ENCODE assay signal across 20 mouse cellular contexts in the genomic region with DNA sequence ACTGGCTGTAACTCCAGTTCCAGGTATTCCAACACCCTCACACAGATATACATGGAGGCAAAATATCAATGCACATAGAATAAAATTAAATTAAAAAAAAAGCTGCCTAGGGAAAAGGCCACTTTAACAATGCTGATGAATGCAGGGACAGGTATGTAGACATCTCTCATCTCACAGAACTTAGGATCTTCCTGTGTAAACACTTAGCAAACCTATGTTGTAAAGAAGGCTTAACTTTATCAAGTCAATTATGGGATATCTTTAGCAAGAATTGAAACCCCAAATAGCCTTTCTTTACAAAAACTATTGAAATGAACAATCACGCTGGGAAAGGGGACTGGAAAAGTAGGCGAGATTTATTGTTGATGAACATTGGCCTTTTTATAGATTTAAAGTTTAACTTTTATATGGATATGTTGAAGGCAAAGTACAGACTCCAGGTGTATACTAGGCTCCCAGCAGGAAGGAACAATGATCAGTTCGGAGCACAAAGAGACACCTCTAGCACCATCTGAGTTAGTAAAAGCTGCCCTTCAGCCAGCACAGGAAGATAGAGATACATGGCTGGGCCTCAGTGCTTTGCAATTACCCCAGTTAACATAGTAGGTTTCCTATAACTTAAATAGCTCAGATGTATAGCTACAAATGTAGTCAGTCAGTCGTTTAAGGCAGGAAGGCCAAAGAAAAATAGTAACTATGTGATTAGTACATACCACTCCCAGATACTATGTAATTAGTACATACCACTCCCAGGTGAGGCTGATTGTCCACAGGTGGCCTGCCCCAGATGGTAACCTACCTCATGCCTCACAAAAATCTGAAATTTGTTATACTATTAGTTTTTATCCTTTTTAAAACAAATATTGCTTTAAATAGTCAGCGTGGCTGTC. TPM values are rescaled to one million over a fixed set of nuclear protein-coding genes. Genes with fewer than 3 reads are reported as not detected.
DNase-seq lines count a peak whose midpoint lies in the region; ATAC-seq and TF ChIP-seq lines count a peak whose summit lies in the region.
"Had no signal": no experiment of that assay in that cellular context is flagged by ENCODE, and none has a peak within 500 bp of the region (broad histone marks: within the 10 kb centered on the region; RNA-seq: fewer than 3 reads in every experiment).

No protein-coding gene starts in this region.

- H3K4me1 ChIP-seq in lung, postnatal 0 days (ENCODE audit: insufficient read depth, low read depth, low read length), result no peaks in the 10 kb centered on the region
- 0 out of 2 replicates have a peak, but pooled peaks cover 2% of the 10 kb centered on the region for H3K4me1 ChIP-seq in intestine, embryonic 15.5 days (replicated peaks)
- no peaks in the 10 kb centered on the region for H3K4me1 ChIP-seq in intestine, postnatal 0 days (replicated peaks; ENCODE audit: control insufficient read depth, insufficient read depth, low read length)
- no peaks in the 10 kb centered on the region for H3K4me1 ChIP-seq in stomach, embryonic 15.5 days
- H3K4me1 ChIP-seq: forebrain, embryonic 13.5 days; hindbrain, embryonic 12.5 days; hindbrain, embryonic 15.5 days had no signal

- H3K27me3 ChIP-seq in lung, postnatal 0 days (replicated peaks; ENCODE audit: insufficient read depth, low read length), result no peaks in the 10 kb centered on the region
- H3K27me3 ChIP-seq in intestine, embryonic 15.5 days (replicated peaks), result no peaks in the 10 kb centered on the region
- H3K27me3 ChIP-seq in intestine, postnatal 0 days (replicated peaks; ENCODE audit: control insufficient read depth, insufficient read depth, low read length), result no peaks in the 10 kb centered on the region
- H3K27me3 ChIP-seq in stomach, embryonic 15.5 days (replicated peaks), result no peaks in the 10 kb centered on the region
- H3K27me3 ChIP-seq: forebrain, embryonic 13.5 days; hindbrain, embryonic 12.5 days; hindbrain, embryonic 15.5 days had no signal

- ATAC-seq in lung, postnatal 0 days, result 0 out of 2 replicates have a peak, but pooled peaks have one; percentile 4
- peak; percentile 93 for ATAC-seq in intestine, embryonic 15.5 days
- ATAC-seq in intestine, postnatal 0 days, result peak; percentile 92
- ATAC-seq in stomach, embryonic 15.5 days (ENCODE audit: insufficient read depth, low FRiP score, low read depth), result no peak
- ATAC-seq: CD4-positive, CD25-positive, alpha-beta regulatory T cell, adult 4 months; forebrain, embryonic 13.5 days; forebrain, embryonic 16.5 days had no signal

- no peak overlapping the region for H3K9ac ChIP-seq in lung, postnatal 0 days (replicated peaks; ENCODE audit: low read depth)
- H3K9ac ChIP-seq in intestine, embryonic 15.5 days, result no peak overlapping the region
- H3K9ac ChIP-seq in intestine, postnatal 0 days (ENCODE audit: low read depth, low read length), result no peak overlapping the region
- no peak overlapping the region for H3K9ac ChIP-seq in stomach, embryonic 15.5 days
- H3K9ac ChIP-seq: forebrain, embryonic 13.5 days; hindbrain, embryonic 12.5 days; hindbrain, embryonic 15.5 days had no signal

- H3K4me3 ChIP-seq in lung, postnatal 0 days (ENCODE audit: low read depth, low read length), result no peak overlapping the region
- H3K4me3 ChIP-seq in intestine, embryonic 15.5 days (replicated peaks), result no peak overlapping the region
- H3K4me3 ChIP-seq in intestine, postnatal 0 days (ENCODE audit: low read depth, low read length), result no peak overlapping the region
- H3K4me3 ChIP-seq in stomach, embryonic 15.5 days (replicated peaks), result no peak overlapping the region
- H3K4me3 ChIP-seq: forebrain, embryonic 10.5 days; forebrain, embryonic 13.5 days; heart, adult 2 months; heart, embryonic 10.5 days; hindbrain, embryonic 12.5 days; hindbrain, embryonic 15.5 days had no signal

- TF ChIP-seq EP300 in lung, postnatal 0 days (IDR thresholded peaks at IDR 0.05), result no peak

- H3K4me2 ChIP-seq in lung, postnatal 0 days (replicated peaks; ENCODE audit: low read depth, low read length), result no peak overlapping the region
- 0 out of 2 replicates have a peak overlapping the region, but pooled peaks have one; percentile 24 for H3K4me2 ChIP-seq in intestine, embryonic 15.5 days (replicated peaks)
- H3K4me2 ChIP-seq in intestine, postnatal 0 days (replicated peaks; ENCODE audit: low read depth), result peak overlapping the region; percentile 40
- no peak overlapping the region for H3K4me2 ChIP-seq in stomach, embryonic 15.5 days
- H3K4me2 ChIP-seq: forebrain, embryonic 13.5 days; hindbrain, embryonic 12.5 days; hindbrain, embryonic 15.5 days had no signal

- no peak for DNase-seq in lung, postnatal 0 days (ENCODE audit: low spot score)
- no peak for DNase-seq in lung, adult 18-20 months
- DNase-seq in urinary bladder, adult 18-20 months (ENCODE audit: low spot score in 2 of 2), result no peak
- DNase-seq in kidney, postnatal 36 days, result no peak
- no peak for DNase-seq in layer of hippocampus, adult 9-11 months
- DNase-seq: cerebellum, adult 11 months; cerebellum, adult 9-10 months; cerebellum, postnatal 14 days; gastrocnemius, postnatal 14 days; heart, adult 2 months had no signal

- H3K36me3 ChIP-seq in lung, postnatal 0 days (ENCODE audit: insufficient read depth, low read length), result no peaks in the 10 kb centered on the region
- H3K36me3 ChIP-seq in intestine, embryonic 15.5 days, result no peaks in the 10 kb centered on the region
- no peaks in the 10 kb centered on the region for H3K36me3 ChIP-seq in intestine, postnatal 0 days (ENCODE audit: control insufficient read depth, insufficient read depth)
- no peaks in the 10 kb centered on the region for H3K36me3 ChIP-seq in stomach, embryonic 15.5 days
- H3K36me3 ChIP-seq: forebrain, embryonic 10.5 days; heart, embryonic 10.5 days; hindbrain, embryonic 12.5 days; hindbrain, embryonic 15.5 days had no signal

- WGBS in lung, postnatal 0 days, result 78% methylated on average over 5 of the region's 5 CpGs
- WGBS in intestine, embryonic 15.5 days, result 70% methylated on average over 5 of the region's 5 CpGs
- WGBS in intestine, postnatal 0 days, result 43% methylated on average over 5 of the region's 5 CpGs
- 68% methylated on average over 5 of the region's 5 CpGs for WGBS in stomach, embryonic 15.5 days

- H3K9me3 ChIP-seq in lung, postnatal 0 days (ENCODE audit: low read length), result no peaks in the 10 kb centered on the region
- H3K9me3 ChIP-seq in intestine, embryonic 15.5 days, result no peaks in the 10 kb centered on the region
- no peaks in the 10 kb centered on the region for H3K9me3 ChIP-seq in intestine, postnatal 0 days (ENCODE audit: control insufficient read depth)
- no peaks in the 10 kb centered on the region for H3K9me3 ChIP-seq in stomach, embryonic 15.5 days
- H3K9me3 ChIP-seq: forebrain, embryonic 10.5 days; forebrain, embryonic 13.5 days; heart, embryonic 10.5 days; hindbrain, embryonic 12.5 days; hindbrain, embryonic 15.5 days had no signal

- H3K27ac ChIP-seq in lung, postnatal 0 days (ENCODE audit: low read length), result no peak overlapping the region
- peak overlapping the region; percentile 73 for H3K27ac ChIP-seq in intestine, embryonic 15.5 days
- peak overlapping the region; percentile 75 for H3K27ac ChIP-seq in intestine, postnatal 0 days (ENCODE audit: low read depth, low read length)
- H3K27ac ChIP-seq in stomach, embryonic 15.5 days, result peak overlapping the region; percentile 21; the same call in 1 of the 2 replicates
- H3K27ac ChIP-seq: forebrain, embryonic 10.5 days; forebrain, embryonic 13.5 days; heart, adult 2 months; heart, embryonic 10.5 days; hindbrain, embryonic 12.5 days; hindbrain, embryonic 15.5 days had no signal

- no peak for TF ChIP-seq CTCF in lung, postnatal 0 days (IDR thresholded peaks at IDR 0.05)
- TF ChIP-seq CTCF in intestine, postnatal 0 days (IDR thresholded peaks at IDR 0.05; ENCODE audit: low read depth), result no peak

RNA-seq across cellular contexts. Expression of a gene that starts 22.8 kb away (rescaled TPM):
- 359 and 444 TPM in 2 replicates for polyA plus RNA-seq in lung, postnatal 0 days (2015; fragmentation: Nextera tagmentation; extraction: Ambion mirVana)
- 203 TPM in 2 replicates for polyA plus RNA-seq in intestine, embryonic 15.5 days (2015; fragmentation: Nextera tagmentation; extraction: Ambion mirVana)
- 227 and 233 TPM in 2 replicates for polyA plus RNA-seq in intestine, postnatal 0 days (2015; fragmentation: Nextera tagmentation; extraction: Ambion mirVana)
- polyA plus RNA-seq in stomach, embryonic 15.5 days (2015; fragmentation: Nextera tagmentation; extraction: Ambion mirVana), result 143 and 162 TPM in 2 replicates

Comparison
In these comparisons a context has a peak if more than half of its experiments do, and no peak if none do; other contexts are left out.
1. H3K4me2 ChIP-seq: peak in intestine, embryonic 15.5 days (single experiment) and intestine, postnatal 0 days (single experiment); none in lung, postnatal 0 days (single experiment) and stomach, embryonic 15.5 days (single experiment).